Mouse (Mus musculus) gastrocnemius, postnatal 36 days (tissue): ENCODE data around the gene Lcn8. TPM values are rescaled to one million over a fixed set of nuclear protein-coding genes. Genes with fewer than 3 reads are reported as not detected.

Experiments used
- DNase-seq, 2 experiments: peaks; one replicate each; pipeline ENCODE4 v3.0.0; 2022
- intact Hi-C: fragments of 180-260 bp; cut with DNase I; formaldehyde crosslinking; loops from one replicate; pipeline ENCODE4 v1.15.1; 2025
- long read RNA-seq, 2 experiments: library from polyadenylated mRNA; stranded (forward); transcript quantifications; one replicate each; pipeline ENCODE4 v2.0.0; 2021
- total RNA-seq, 2 experiments: library from RNA; stranded (reverse); gene quantifications; 2 replicates each; pipeline ENCODE4 v1.2.3; 2021

The Lcn8 gene
- total RNA-seq, result 10 to 100 TPM; 12.7 to 13.6 TPM
- long read RNA-seq, experiment 1, partial matches to known transcripts, result 169 of 175 reads
- long read RNA-seq, experiment 1, other reads (novel, unspliced or antisense), result 6 of 175 reads
- long read RNA-seq, experiment 2, partial matches to known transcripts, result 229 of 230 reads
- long read RNA-seq, experiment 2, other reads (novel, unspliced or antisense), result 1 of 230 reads

GRCm38 (mm10) chr2:25652902-25653301 is at the start of gene Lcn8:
Gene Lcn8 (plus strand): TSS chr2:25653120.
- intact Hi-C loops, result no loop called here
- no peak for DNase-seq

DNA sequence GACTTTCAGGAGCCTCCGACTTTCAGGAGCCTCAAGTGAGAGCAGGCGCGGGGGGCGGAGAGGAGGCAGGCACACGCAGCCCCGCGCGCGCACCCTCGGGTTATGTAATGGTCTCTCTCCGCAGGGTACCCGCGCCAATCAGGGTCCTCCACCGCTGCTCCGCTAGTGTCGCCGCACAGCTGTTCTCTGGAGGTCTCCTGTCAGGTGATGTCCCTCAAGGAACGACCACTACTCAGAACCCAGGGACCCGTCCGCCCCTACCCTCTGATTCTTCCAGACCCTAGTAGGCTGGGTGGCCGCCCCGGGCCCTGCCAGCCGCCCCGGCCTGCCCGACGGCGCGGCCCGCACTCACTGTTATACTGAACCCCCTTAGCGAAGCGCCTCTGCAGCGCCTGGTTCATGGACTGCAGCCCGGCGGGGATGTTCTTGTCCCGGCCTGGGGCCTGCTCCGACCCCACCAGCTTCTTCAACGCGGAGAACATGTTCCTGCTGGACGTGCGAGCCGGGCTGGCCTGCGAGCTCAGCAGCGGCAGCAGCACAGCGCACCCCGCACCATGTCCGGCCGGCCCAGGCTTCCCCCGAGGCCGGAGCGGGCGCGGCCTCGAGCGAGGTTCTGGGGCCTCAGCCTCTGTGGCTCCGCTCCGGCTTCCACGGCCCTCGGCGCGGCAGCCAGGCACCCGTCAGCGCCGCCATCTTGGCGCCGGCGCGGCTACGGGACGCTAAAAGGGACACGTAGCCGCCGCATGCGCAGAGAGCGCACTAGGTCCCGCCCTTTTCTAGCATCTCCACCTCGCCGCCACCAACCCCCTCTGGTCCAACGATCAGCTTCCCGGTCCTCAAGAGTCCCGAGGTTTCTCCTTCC is 44.9 kb upstream of the Lcn8 start, which contains the start of gene Rabl6:
Gene Rabl6, minus strand, starts transcription at position 761 of the 862 bp plus-strand sequence.
- intact Hi-C loops, result no loop called here
- peak; percentile 86 to 88 for DNase-seq

- intact Hi-C loops, result no loop called here
- DNase-seq, result no peak
Measured at GRCm38 (mm10) chr2:25608671-25609070, 44.2 kb upstream of the Lcn8 start.

- intact Hi-C loops, result no loop called here
- no peak for DNase-seq
Measured at GRCm38 (mm10) chr2:25616398-25616797, 36.5 kb upstream of the Lcn8 start.

GRCm38 (mm10) chr2:25617578-25617977 is 35.3 kb upstream of the Lcn8 start, which contains the start of gene Ccdc183:
Gene Ccdc183 (minus strand): TSS chr2:25617678.
- intact Hi-C loops, result no loop called here
- DNase-seq, result no peak

- DNase-seq, result no peak
- intact Hi-C loops, result no loop called here
Measured at GRCm38 (mm10) chr2:25620386-25620785, 32.5 kb upstream of the Lcn8 start.

- intact Hi-C loops, result no loop called here
- DNase-seq, result no peak
Measured at GRCm38 (mm10) chr2:25620852-25621228, 32.1 kb upstream of the Lcn8 start.

DNA sequence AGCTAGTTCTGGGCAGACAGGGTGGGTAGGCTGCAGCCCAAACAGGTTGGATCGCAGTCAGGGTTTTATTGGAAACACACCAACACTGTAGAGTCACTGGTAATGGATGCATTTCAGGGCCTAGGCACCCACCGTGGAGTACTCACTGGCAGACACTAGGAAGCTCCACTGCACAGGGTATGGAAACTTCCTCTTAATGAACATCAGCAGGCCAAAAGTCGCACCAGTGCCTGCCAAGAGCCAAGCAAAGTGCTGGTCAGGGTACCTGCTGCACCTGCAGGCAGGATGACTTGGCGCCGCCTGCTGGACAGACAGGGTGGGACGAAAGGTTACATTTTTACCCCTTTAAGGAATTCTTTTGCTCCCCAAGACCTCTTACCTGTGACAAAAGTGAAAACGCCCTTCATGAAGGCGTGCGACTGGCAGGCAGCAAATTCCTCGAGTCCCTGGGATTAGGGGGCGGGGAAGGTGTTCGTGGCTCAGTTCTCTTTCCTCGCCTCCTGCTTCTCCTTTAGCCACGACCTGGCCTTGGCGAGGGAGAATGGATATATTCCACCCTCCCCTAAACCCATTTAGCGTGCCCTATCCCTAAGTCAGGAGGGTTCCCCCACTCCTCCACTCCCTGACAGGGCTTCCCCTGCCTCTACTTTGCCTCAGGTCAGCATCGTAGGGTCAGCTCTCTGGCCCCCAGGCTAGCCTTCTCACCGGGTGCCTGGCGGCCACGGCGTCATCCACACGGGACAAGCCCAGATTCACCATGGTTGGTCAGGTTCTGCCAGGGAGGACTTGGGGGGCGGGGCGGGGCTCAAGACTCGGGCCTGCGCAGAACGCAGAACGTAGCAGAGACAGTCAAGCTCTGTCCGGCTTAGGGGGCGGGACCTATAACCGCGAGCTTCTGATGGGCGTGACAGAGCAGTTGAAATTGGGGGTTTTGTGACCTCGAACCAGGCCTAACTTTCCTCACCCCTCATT is 31.4 kb upstream of the Lcn8 start, which contains the start of gene Tmem141:
Gene Tmem141, minus strand, starts transcription at position 777 of the 972 bp plus-strand sequence.
- intact Hi-C loops, result no loop called here
- DNase-seq, result peak; percentile 78 to 88

DNA sequence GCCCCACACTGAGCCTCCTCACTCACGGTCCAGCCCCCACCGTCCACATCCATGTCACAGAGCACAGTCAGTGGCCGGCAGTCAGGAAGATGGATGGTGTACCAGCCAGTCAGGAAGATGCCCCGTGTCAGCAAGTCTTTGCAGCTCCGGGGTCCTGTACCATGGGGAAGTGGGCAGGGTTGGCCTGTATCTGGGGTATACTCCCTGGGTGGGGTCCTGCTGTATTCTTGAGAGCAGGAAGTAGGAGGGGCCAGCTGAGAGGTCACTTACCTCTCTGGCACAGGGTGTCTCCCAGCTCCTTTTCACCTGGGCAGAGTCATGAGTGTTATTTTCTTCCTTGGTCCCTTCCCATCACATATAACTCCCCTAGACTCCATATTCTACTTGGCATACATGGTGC is 26.9 kb upstream of the Lcn8 start:
- no peak for DNase-seq
- intact Hi-C loops, result no loop called here

- DNase-seq, result no peak
- intact Hi-C loops, result no loop called here
Measured at GRCm38 (mm10) chr2:25627811-25628210, 25.1 kb upstream of the Lcn8 start, which contains the start of gene Fcna. Gene Fcna (minus strand): TSS chr2:25628030.

DNA sequence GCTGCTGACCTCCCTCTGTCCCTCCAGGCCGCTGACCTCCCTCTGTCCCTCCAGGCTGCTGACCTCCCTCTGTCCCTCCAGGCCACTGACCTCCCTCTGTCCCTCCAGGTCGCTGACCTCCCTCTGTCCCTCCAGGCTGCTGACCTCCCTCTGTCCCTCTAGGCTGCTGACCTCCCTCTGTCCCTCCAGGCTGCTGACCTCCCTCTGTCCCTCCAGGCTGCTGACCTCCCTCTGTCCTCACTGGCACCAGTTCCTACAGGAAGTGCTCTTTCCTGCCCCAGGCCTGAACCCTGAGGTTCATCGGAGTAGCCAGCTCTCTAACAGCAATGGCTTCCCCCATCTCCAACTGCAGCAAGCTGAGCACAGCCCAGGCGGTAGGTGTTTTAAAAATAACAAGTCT is 24.2 kb upstream of the Lcn8 start:
- intact Hi-C loops, result no loop called here
- no peak for DNase-seq

DNA sequence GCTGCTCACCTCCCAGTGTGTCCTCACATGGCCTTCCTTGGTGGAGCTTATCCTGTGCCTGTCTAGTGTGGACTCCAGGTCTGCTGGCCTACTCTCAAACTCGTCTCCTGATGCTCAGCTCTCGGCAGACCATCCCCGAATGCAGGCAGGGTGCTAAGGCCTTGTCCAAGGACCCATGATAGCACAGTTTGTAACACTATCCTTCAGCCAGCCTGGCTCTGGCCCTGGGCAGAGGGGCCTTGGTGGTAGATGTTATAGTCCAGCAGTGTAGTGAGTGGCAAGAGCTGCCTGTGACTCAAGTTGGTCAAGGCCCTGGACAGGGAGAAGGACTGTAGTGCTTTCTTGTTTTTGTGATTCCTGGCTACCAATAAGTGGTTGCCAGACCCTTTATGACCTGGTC is 19.3 kb upstream of the Lcn8 start:
- intact Hi-C loops, result no loop called here
- DNase-seq, result no peak

DNA sequence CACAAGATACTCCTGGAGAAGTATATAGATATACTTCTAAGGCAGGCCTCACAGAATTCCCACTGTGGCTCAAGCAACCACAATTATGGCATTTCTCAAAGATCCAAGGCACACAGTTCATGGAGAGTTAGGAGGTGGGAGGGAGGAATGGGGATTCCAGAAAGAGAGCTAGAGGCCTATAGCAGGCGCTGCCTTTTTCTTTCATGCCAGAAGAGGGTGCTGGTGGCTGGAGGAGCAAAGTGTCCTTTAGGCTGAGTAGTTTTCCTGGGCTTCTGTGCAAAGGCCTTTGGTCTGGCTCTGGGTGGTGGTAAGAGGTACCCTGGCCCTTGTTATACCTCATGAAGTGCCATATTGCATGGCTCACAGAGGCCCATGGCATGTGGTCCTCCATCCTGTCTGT is 18.9 kb upstream of the Lcn8 start:
- intact Hi-C loops, result no loop called here

DNA sequence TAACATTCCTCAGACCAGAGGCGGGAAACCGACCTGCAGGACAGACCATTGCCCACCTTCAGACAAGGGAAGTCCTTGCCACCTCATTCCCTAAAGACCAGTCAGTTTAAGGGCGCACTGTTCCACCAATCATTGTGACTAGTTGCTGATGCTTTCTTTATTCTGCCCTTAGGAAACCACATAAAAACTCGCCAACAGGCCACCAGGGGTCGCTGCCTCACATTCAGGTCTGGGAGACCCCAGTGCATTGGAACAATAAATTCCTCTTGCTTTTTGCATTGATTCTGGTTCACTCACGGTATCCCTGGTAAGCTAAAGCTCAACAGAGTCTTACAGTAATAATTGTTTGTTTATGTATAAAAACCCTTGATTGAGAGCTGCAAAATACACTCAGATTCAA is 13.0 kb upstream of the Lcn8 start:
- no peak for DNase-seq
- intact Hi-C loops, result loop anchor here (5.0 kb wide), 2 partner anchors 52 to 67 kb away; partner anchors contain the start of gene Bmyc

More for the DNA sequence above, 18.9 kb upstream of the Lcn8 start:
- no peak for DNase-seq

GRCm38 (mm10) chr2:25654502-25654901 is 1.6 kb downstream of the Lcn8 start:
- DNase-seq, result no peak
- intact Hi-C loops, result no loop called here

DNA sequence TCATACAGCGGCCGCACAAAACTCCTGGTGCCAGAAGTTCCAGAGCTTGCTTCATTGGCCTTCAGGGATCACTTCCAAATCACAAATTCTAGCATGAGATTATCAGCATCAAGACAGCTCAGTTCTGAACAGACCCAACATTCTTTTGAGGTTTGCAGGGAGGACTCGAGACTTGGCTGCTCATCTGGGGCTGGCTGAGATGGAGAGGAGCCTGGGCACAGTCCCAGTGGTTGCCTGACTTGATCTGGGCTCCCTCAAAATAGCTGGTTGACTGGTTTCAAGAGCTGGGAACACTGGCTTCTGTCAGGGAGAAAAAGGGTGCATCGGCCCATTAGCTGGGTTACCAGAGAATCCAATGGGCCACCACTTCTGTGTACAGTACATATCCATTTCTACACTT is 3.8 kb downstream of the Lcn8 start:
- peak in 1 of 2 experiments; percentile 20 for DNase-seq
- intact Hi-C loops, result no loop called here

DNA sequence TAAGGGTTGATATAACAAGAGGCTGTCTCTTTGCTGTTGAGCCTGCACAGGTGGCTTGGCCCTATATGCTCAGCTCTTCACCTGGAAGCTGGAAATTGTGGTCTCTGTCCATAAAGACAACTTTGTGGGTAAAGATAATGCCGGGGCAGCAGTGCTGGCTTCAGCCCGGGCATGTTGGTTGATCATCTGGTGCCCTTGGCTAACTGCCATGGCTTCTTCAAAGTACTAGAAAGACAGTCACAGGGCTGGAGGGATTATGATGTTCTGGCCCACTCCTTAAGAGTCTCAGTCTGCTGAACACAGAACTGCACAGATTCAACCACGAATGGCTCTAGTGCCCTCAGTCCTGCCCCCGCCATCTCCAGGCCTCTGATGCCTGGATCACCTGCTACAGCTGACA is 4.3 kb downstream of the Lcn8 start:
- no peak for DNase-seq
- intact Hi-C loops, result no loop called here

- intact Hi-C loops, result no loop called here
Measured at GRCm38 (mm10) chr2:25657652-25658051, 4.7 kb downstream of the Lcn8 start, which contains the start of gene Lcn5. Gene Lcn5 (plus strand): TSS chr2:25657952.

GRCm38 (mm10) chr2:25660279-25660678 is 7.4 kb downstream of the Lcn8 start:
- intact Hi-C loops, result no loop called here
- no peak for DNase-seq

More at GRCm38 (mm10) chr2:25657652-25658051, 4.7 kb downstream of the Lcn8 start, which contains the start of gene Lcn5:
- DNase-seq, result no peak

DNA sequence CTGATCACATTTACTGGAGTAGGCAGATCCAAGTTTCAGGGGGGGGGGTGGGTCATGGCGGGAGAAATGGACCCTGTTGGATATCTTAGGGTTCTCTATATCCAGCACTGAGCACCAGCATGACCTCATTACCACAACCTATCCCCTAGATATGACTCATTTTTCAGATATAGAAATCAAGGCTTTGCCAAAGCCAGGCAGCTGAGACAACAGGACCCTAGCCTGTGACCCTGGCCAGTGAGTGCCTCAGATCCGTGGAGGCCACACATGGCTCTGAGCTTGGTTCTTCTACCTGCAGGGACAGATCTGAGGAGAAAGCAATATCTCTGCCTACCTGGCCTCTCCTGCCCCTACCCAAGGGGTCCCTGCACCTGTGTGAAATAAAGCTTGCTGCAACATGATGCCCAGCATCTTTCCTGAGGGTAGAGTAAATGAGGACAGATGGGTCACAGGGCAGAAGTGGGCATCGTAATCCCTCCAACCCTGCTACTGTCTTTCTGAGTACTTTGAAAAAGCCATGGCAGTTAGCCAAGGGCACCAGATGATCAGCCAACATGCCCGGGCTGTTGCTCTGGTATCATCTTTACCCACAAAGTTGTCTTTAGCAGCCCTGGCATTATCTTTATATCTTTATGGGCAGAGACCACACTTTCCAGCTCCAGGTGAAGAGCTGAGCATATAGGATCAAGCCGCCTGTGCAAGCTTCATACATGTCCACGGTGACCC is 8.5 kb downstream of the Lcn8 start:
- no peak for DNase-seq
- intact Hi-C loops, result no loop called here
